Mouse (Mus musculus): Measurements from ENCODE around the gene Rpl35. TPM values are rescaled to one million over a fixed set of nuclear protein-coding genes. Genes with fewer than 3 reads are reported as not detected.
A peak's percentile ranks its signal among the peaks of the same experiment; 100 is the strongest.

Gene Rpl35
- polyA plus RNA-seq, 1 experiment = 184 TPM

- Histone ChIP-seq H3K4me1 (ENCODE audit: control insufficient read depth, insufficient read depth, low read length) (no peaks in the 10 kb centered on the region), H3K36me3 (ENCODE audit: control insufficient read depth, insufficient read depth, low read length) (no peaks in the 10 kb centered on the region), H3K27me3 (replicated peaks; ENCODE audit: control insufficient read depth, insufficient read depth, low read length) (no peaks in the 10 kb centered on the region), H3K4me3 (ENCODE audit: insufficient read depth, low read depth, low read length) (no peak overlapping the region), H3K27ac (ENCODE audit: insufficient read depth, low read depth, low read length) (no peak overlapping the region)
- WGBS = 78% methylated on average over 7 of the region's 7 CpGs
- no peak for TF ChIP-seq POLR2A (IDR thresholded peaks at IDR 0.05; ENCODE audit: low read depth, low read length)
- TF ChIP-seq CTCF (conservative IDR thresholded peaks at IDR 0.05; ENCODE audit: insufficient read depth, insufficient read length, low read depth, low read length) = no peak
- peak; percentile 16 for DNase-seq
These were observed 31.7 kb downstream of the Rpl35 start for GRCm38 (mm10) chr2:38973701-38974100.

- no peaks in the 10 kb centered on the region for H3K27me3 ChIP-seq (replicated peaks; ENCODE audit: control insufficient read depth, insufficient read depth, low read length)
- H3K27ac ChIP-seq (ENCODE audit: insufficient read depth, low read depth, low read length) = no peak overlapping the region
- DNase-seq = no peak
- TF ChIP-seq POLR2A (IDR thresholded peaks at IDR 0.05; ENCODE audit: low read depth, low read length) (no peak), CTCF (conservative IDR thresholded peaks at IDR 0.05; ENCODE audit: insufficient read depth, insufficient read length, low read depth, low read length) (no peak)
- WGBS = 33% methylated on average over 2 of the region's 2 CpGs
- H3K4me3 ChIP-seq (ENCODE audit: insufficient read depth, low read depth, low read length) = no peak overlapping the region
- no peaks in the 10 kb centered on the region for H3K4me1 ChIP-seq (ENCODE audit: control insufficient read depth, insufficient read depth, low read length)
- no peaks in the 10 kb centered on the region for H3K36me3 ChIP-seq (ENCODE audit: control insufficient read depth, insufficient read depth, low read length)
These were observed 32.2 kb downstream of the Rpl35 start for GRCm38 (mm10) chr2:38973223-38973622.

- Histone ChIP-seq H3K4me1 (ENCODE audit: control insufficient read depth, insufficient read depth, low read length) (no peaks in the 10 kb centered on the region), H3K36me3 (ENCODE audit: control insufficient read depth, insufficient read depth, low read length) (no peaks in the 10 kb centered on the region), H3K27me3 (replicated peaks; ENCODE audit: control insufficient read depth, insufficient read depth, low read length) (no peaks in the 10 kb centered on the region), H3K27ac (ENCODE audit: insufficient read depth, low read depth, low read length) (no peak overlapping the region), H3K4me3 (ENCODE audit: insufficient read depth, low read depth, low read length) (no peak overlapping the region)
- WGBS = 83% methylated on average over 5 of the region's 5 CpGs
- no peak for TF ChIP-seq CTCF (conservative IDR thresholded peaks at IDR 0.05; ENCODE audit: insufficient read depth, insufficient read length, low read depth, low read length)
- no peak for TF ChIP-seq POLR2A (IDR thresholded peaks at IDR 0.05; ENCODE audit: low read depth, low read length)
- DNase-seq = no peak
These were observed 35.4 kb downstream of the Rpl35 start for GRCm38 (mm10) chr2:38970057-38970456.

GRCm38 (mm10) chr2:38969650-38970049, 35.8 kb downstream of the Rpl35 start:
- H3K36me3 ChIP-seq (ENCODE audit: control insufficient read depth, insufficient read depth, low read length) = no peaks in the 10 kb centered on the region
- 94% methylated on average over 2 of the region's 2 CpGs for WGBS
- TF ChIP-seq CTCF (conservative IDR thresholded peaks at IDR 0.05; ENCODE audit: insufficient read depth, insufficient read length, low read depth, low read length) = no peak
- no peak for TF ChIP-seq POLR2A (IDR thresholded peaks at IDR 0.05; ENCODE audit: low read depth, low read length)
- no peak overlapping the region for H3K27ac ChIP-seq (ENCODE audit: insufficient read depth, low read depth, low read length)
- H3K27me3 ChIP-seq (replicated peaks; ENCODE audit: control insufficient read depth, insufficient read depth, low read length) = no peaks in the 10 kb centered on the region
- no peak overlapping the region for H3K4me3 ChIP-seq (ENCODE audit: insufficient read depth, low read depth, low read length)
- no peaks in the 10 kb centered on the region for H3K4me1 ChIP-seq (ENCODE audit: control insufficient read depth, insufficient read depth, low read length)
- no peak for DNase-seq

- Histone ChIP-seq H3K36me3 (ENCODE audit: control insufficient read depth, insufficient read depth, low read length) (no peaks in the 10 kb centered on the region), H3K4me3 (ENCODE audit: insufficient read depth, low read depth, low read length) (no peak overlapping the region), H3K27ac (ENCODE audit: insufficient read depth, low read depth, low read length) (no peak overlapping the region), H3K4me1 (ENCODE audit: control insufficient read depth, insufficient read depth, low read length) (no peaks in the 10 kb centered on the region), H3K27me3 (replicated peaks; ENCODE audit: control insufficient read depth, insufficient read depth, low read length) (no peaks in the 10 kb centered on the region)
- DNase-seq = no peak
- no peak for TF ChIP-seq POLR2A (IDR thresholded peaks at IDR 0.05; ENCODE audit: low read depth, low read length)
- 12% methylated on average over 4 of the region's 4 CpGs for WGBS
These were observed 41.2 kb downstream of the Rpl35 start for GRCm38 (mm10) chr2:38964198-38964597.

- H3K36me3 ChIP-seq (ENCODE audit: control insufficient read depth, insufficient read depth, low read length) = no peaks in the 10 kb centered on the region
- no peak for TF ChIP-seq CTCF (conservative IDR thresholded peaks at IDR 0.05; ENCODE audit: insufficient read depth, insufficient read length, low read depth, low read length)
- TF ChIP-seq POLR2A (IDR thresholded peaks at IDR 0.05; ENCODE audit: low read depth, low read length) = no peak
- no peak for DNase-seq
- no peaks in the 10 kb centered on the region for H3K4me1 ChIP-seq (ENCODE audit: control insufficient read depth, insufficient read depth, low read length)
- WGBS = 90% methylated on average over 5 of the region's 5 CpGs
- no peaks in the 10 kb centered on the region for H3K27me3 ChIP-seq (replicated peaks; ENCODE audit: control insufficient read depth, insufficient read depth, low read length)
- H3K4me3 ChIP-seq (ENCODE audit: insufficient read depth, low read depth, low read length) = no peak overlapping the region
- H3K27ac ChIP-seq (ENCODE audit: insufficient read depth, low read depth, low read length) = no peak overlapping the region
These were observed 47.7 kb downstream of the Rpl35 start for GRCm38 (mm10) chr2:38957671-38958223.

- TF ChIP-seq CTCF (conservative IDR thresholded peaks at IDR 0.05; ENCODE audit: insufficient read depth, insufficient read length, low read depth, low read length) = no peak
- TF ChIP-seq POLR2A (IDR thresholded peaks at IDR 0.05; ENCODE audit: low read depth, low read length) = no peak
- Histone ChIP-seq H3K4me3 (ENCODE audit: insufficient read depth, low read depth, low read length) (no peak overlapping the region), H3K36me3 (ENCODE audit: control insufficient read depth, insufficient read depth, low read length) (no peaks in the 10 kb centered on the region), H3K27me3 (replicated peaks; ENCODE audit: control insufficient read depth, insufficient read depth, low read length) (no peaks in the 10 kb centered on the region), H3K27ac (ENCODE audit: insufficient read depth, low read depth, low read length) (no peak overlapping the region), H3K4me1 (ENCODE audit: control insufficient read depth, insufficient read depth, low read length) (no peaks in the 10 kb centered on the region)
- DNase-seq = no peak
- WGBS = 43% methylated on average over 2 of the region's 2 CpGs
These were observed 49.4 kb downstream of the Rpl35 start for GRCm38 (mm10) chr2:38956062-38956461.
